Mouse (Mus musculus) spleen, adult 2 months (tissue): ENCODE results near the gene Slc22a16. TPM values are rescaled to one million over a fixed set of nuclear protein-coding genes. Genes with fewer than 3 reads are reported as not detected.

ENCODE experiments used
- DNase-seq, 2 experiments: peaks; one replicate each; pipeline versions ENCODE4 v3.0.0 to v3.0.0-alpha.2; 2012 to 2021; ENCODE audit warnings: low spot score in 2 of 2, low read depth in 1 of 2
- H3K27ac ChIP-seq: fragments of 200-500 bp; 2 replicates; pipeline ENCODE4 v1.5.1; 2012; ENCODE audit warnings: low read length, inconsistent platforms; ENCODE audit not compliant: insufficient read depth
- H3K27me3 ChIP-seq: fragments of 200-500 bp; 2 replicates; pipeline ENCODE4 v1.6.1; 2012; ENCODE audit warnings: mild to moderate bottlenecking, moderate library complexity, low read length, inconsistent platforms; ENCODE audit not compliant: control insufficient read depth, insufficient read depth
- H3K36me3 ChIP-seq: fragments of 200-500 bp; 2 replicates; pipeline ENCODE4 v1.6.1; 2012; ENCODE audit warnings: mild to moderate bottlenecking, low read length, inconsistent platforms; ENCODE audit not compliant: control insufficient read depth, insufficient read depth
- H3K4me1 ChIP-seq: fragments of 200-500 bp; 2 replicates; pipeline ENCODE4 v1.6.1; 2011; ENCODE audit warnings: inconsistent platforms; ENCODE audit not compliant: control insufficient read depth, insufficient read depth, insufficient read length
- H3K4me3 ChIP-seq: fragments of 200-500 bp; 2 replicates; pipeline ENCODE4 v1.5.1; 2011; ENCODE audit warnings: mild to moderate bottlenecking, inconsistent platforms; ENCODE audit not compliant: insufficient read depth, insufficient read length; ENCODE audit errors: extremely low read depth
- CTCF ChIP-seq: fragments of 200-500 bp; IDR thresholded peaks from 2 replicates; pipeline ENCODE4 v1.5.1; 2011; ENCODE audit warnings: mild to moderate bottlenecking, inconsistent platforms; ENCODE audit not compliant: insufficient read depth, insufficient read length, insufficient replicate concordance; ENCODE audit errors: extremely low read depth
- POLR2A ChIP-seq: fragments of 200-500 bp; IDR thresholded peaks from 2 replicates; pipeline ENCODE4 v1.6.1; 2011; ENCODE audit warnings: low read depth, low read length, inconsistent platforms
- WGBS: fragments of 180-500 bp; shearing (Covaris S2); methylation state at CpG from one replicate; pipeline ENCODE4 v1.1.7; 2018; 5-methylcytosine and 5-hydroxymethylcytosine counted together
- polyA plus RNA-seq: library from polyadenylated mRNA; depleted of rRNA; stranded (reverse); fragments of >200 nt; gene quantifications from 2 replicates; pipeline ENCODE4 v1.2.3, GENCODE M21; 2012

Slc22a16 gene
- polyA plus RNA-seq, 1 experiment, result not detected

DNA sequence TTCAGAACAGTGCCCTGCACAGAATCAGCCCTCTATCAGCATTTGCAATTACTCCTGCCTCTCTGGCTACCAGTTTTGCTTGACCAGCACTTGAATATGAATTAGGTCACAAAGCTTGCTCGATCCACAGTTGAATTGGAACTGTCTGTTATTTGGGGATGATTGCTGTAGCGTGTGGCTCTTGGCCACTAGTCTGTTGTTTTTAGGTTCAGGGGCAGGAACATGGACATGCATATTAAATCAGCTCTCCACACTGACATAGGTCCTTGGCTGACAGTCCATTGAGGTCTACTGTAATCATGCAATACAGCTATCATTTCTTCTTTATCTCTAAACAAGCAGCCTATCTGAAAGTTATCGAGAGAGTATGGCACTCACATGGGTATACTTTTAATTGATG, 62.0 kb downstream of the Slc22a16 start:
- Histone ChIP-seq H3K4me1 (no peaks in the 10 kb centered on the region), H3K36me3 (no peaks in the 10 kb centered on the region), H3K4me3 (no peak overlapping the region), H3K27me3 (no peaks in the 10 kb centered on the region), H3K27ac (no peak overlapping the region)
- no peak for TF ChIP-seq CTCF
- no peak for TF ChIP-seq POLR2A
- DNase-seq, result no peak
- WGBS, result 96% methylated on average over 3 of the region's 3 CpGs

- H3K4me3 ChIP-seq, result no peak overlapping the region
- TF ChIP-seq POLR2A, result no peak
- no peak for TF ChIP-seq CTCF
- H3K27me3 ChIP-seq, result no peaks in the 10 kb centered on the region
- H3K4me1 ChIP-seq, result no peaks in the 10 kb centered on the region
- H3K27ac ChIP-seq, result no peak overlapping the region
- DNase-seq, result no peak
- no peaks in the 10 kb centered on the region for H3K36me3 ChIP-seq
- WGBS, result 72% methylated on average over 10 of the region's 10 CpGs
Observed at GRCm38 (mm10) chr10:40637331-40637730, 67.2 kb downstream of the Slc22a16 start.

GRCm38 (mm10) chr10:40638276-40638675, 68.1 kb downstream of the Slc22a16 start:
- Histone ChIP-seq H3K27me3 (no peaks in the 10 kb centered on the region), H3K4me1 (no peaks in the 10 kb centered on the region), H3K27ac (no peak overlapping the region), H3K4me3 (no peak overlapping the region), H3K36me3 (no peaks in the 10 kb centered on the region)
- TF ChIP-seq CTCF (no peak), POLR2A (no peak)
- DNase-seq, result no peak
- WGBS, result 86% methylated on average over 7 of the region's 7 CpGs

DNA sequence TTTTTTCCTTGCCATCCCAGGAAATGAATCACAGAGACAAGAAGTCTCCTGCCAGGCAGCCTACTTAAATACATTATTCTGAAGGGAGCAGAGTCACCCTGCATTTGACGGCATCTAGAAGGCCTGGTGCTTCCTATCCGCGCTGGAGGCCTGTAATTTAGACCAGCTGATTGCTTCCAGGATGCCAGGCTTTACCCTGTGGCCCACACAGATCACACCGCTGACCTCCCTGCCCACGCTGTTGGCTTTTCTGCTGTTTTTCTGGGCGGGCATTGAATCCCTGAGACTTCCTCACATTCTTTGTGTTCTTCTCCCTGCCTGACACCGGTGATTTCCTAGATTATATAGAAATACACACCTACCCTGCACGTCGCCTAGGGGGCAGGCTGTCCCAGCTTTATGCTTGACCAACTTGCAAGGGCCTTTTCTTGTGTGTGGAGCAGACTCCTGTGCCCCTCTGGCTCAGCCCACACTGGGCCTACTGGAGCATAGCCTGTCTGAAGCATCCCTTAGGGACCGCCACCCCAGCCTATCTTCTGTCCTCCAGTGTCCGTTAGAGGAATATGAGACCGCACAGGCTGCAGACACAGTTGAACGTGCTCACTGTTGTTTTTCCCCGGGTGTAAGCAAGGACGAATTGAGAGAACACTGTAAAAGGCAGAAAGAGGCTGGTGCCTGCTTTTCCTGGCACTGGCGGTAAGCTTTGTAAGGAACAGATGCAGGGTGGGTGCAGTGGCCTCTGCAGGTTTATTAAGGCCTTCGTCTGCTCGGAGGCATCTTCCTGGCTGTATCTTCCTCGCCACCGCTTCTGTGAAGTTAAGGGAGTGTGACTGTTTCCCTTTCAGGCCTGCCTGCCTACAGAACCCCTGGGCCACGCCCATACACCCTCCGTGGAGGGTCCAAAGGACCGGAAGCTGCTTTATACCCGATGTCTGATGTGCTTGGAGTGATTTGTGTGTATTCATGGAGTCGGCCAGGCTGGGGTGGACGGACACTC, 69.0 kb downstream of the Slc22a16 start:
- H3K4me3 ChIP-seq, result no peak overlapping the region
- H3K27ac ChIP-seq, result no peak overlapping the region
- H3K4me1 ChIP-seq, result no peaks in the 10 kb centered on the region; the same call in 1 of the 2 replicates
- TF ChIP-seq POLR2A (no peak), CTCF (no peak)
- DNase-seq, result no peak
- no peaks in the 10 kb centered on the region for H3K36me3 ChIP-seq
- WGBS, result 81% methylated on average over 26 of the region's 26 CpGs
- H3K27me3 ChIP-seq, result no peaks in the 10 kb centered on the region

GRCm38 (mm10) chr10:40640406-40640805, 70.3 kb downstream of the Slc22a16 start:
- no peak for DNase-seq
- H3K27ac ChIP-seq, result no peak overlapping the region
- H3K4me1 ChIP-seq, result no peaks in the 10 kb centered on the region; the same call in 1 of the 2 replicates
- TF ChIP-seq CTCF (no peak), POLR2A (no peak)
- 92% methylated on average over 4 of the region's 4 CpGs for WGBS
- no peaks in the 10 kb centered on the region; the same call in 1 of the 2 replicates for H3K27me3 ChIP-seq
- no peaks in the 10 kb centered on the region for H3K36me3 ChIP-seq
- no peak overlapping the region for H3K4me3 ChIP-seq

- TF ChIP-seq CTCF (no peak), POLR2A (no peak)
- WGBS, result 94% methylated on average over 7 of the region's 7 CpGs
- DNase-seq, result no peak
Observed at GRCm38 (mm10) chr10:40641901-40642300, 71.8 kb downstream of the Slc22a16 start.

GRCm38 (mm10) chr10:40643126-40643525, 73.0 kb downstream of the Slc22a16 start:
- Histone ChIP-seq H3K27me3 (no peaks in the 10 kb centered on the region; the same call in 1 of the 2 replicates), H3K27ac (no peak overlapping the region), H3K4me1 (no peaks in the 10 kb centered on the region; the same call in 1 of the 2 replicates), H3K36me3 (no peaks in the 10 kb centered on the region), H3K4me3 (no peak overlapping the region)
- TF ChIP-seq POLR2A (no peak), CTCF (no peak)
- no peak for DNase-seq
- WGBS, result 51% methylated on average over 5 of the region's 5 CpGs

More at GRCm38 (mm10) chr10:40641901-40642300, 71.8 kb downstream of the Slc22a16 start:
- Histone ChIP-seq H3K27ac (no peak overlapping the region), H3K4me1 (no peaks in the 10 kb centered on the region; the same call in 1 of the 2 replicates), H3K27me3 (no peaks in the 10 kb centered on the region; the same call in 1 of the 2 replicates), H3K4me3 (no peak overlapping the region), H3K36me3 (no peaks in the 10 kb centered on the region)
